Mouse (Mus musculus) liver, adult 2 months (tissue): Measurements from ENCODE around the gene Ralgds.

ENCODE experiments used
- CTCF ChIP-seq: fragments of 200-500 bp; IDR thresholded peaks from 2 replicates; pipeline ENCODE4 v1.5.1; 2011; ENCODE audit warnings: low read depth, low read length, control low read depth
- POLR2A ChIP-seq: fragments of 200-500 bp; IDR thresholded peaks from 2 replicates; pipeline ENCODE4 v1.6.1; 2011; ENCODE audit warnings: low read length, control low read depth; ENCODE audit not compliant: insufficient read depth; ENCODE audit errors: extremely low read depth

GRCm38 (mm10) chr2:28564380-28564779 lies 51.5 kb downstream of the Ralgds start:
- TF ChIP-seq POLR2A = no peak
- TF ChIP-seq CTCF = no peak
